Mouse (Mus musculus) CD4-positive, CD25-positive, alpha-beta regulatory T cell, adult 9 weeks (primary cell): ENCODE results near the gene Bbx. TPM values are rescaled to one million over a fixed set of nuclear protein-coding genes. Genes with fewer than 3 reads are reported as not detected.

Experiments used
- polyA plus RNA-seq: library from polyadenylated mRNA; unstranded; fragments of 100-300 nt; shearing (Covaris generic); gene quantifications from one replicate; pipeline ENCODE4 v1.2.1, GENCODE M21; 2017

Gene Bbx
- 49.1 TPM for polyA plus RNA-seq

GRCm38 (mm10) chr16:50432062-50432878 is at the start of gene Bbx:
TSS of gene Bbx (minus strand) at chr16:50432390.

Other genes with a start within 250 kb of the Bbx start
- gene Ccdc54, start 158.8 kb upstream of the Bbx start, polyA plus RNA-seq, result not detected